Mouse (Mus musculus) kidney, adult 2 months (tissue): ENCODE results near the gene Cacna1c. TPM values are rescaled to one million over a fixed set of nuclear protein-coding genes. Genes with fewer than 3 reads are reported as not detected.

Source experiments
- DNase-seq: peaks from one replicate; pipeline ENCODE4 v3.0.0; 2021
- H3K27ac ChIP-seq: fragments of 200-500 bp; 2 replicates; pipeline ENCODE4 v1.5.1; 2012; ENCODE audit warnings: low read depth, low read length, control low read depth, inconsistent platforms; ENCODE audit not compliant: insufficient read depth
- H3K27me3 ChIP-seq: fragments of 200-500 bp; replicated peaks from 2 replicates; pipeline ENCODE4 v1.6.1; 2012; ENCODE audit warnings: mild to moderate bottlenecking, moderate library complexity, low read length, inconsistent platforms; ENCODE audit not compliant: control insufficient read depth, insufficient read depth
- H3K36me3 ChIP-seq: fragments of 200-500 bp; 2 replicates; pipeline ENCODE4 v1.6.1; 2012; ENCODE audit warnings: mild to moderate bottlenecking, moderate library complexity, low read length, inconsistent platforms; ENCODE audit not compliant: control insufficient read depth, insufficient read depth
- H3K4me1 ChIP-seq: fragments of 200-500 bp; 2 replicates; pipeline ENCODE4 v1.6.1; 2011; ENCODE audit warnings: low read length; ENCODE audit not compliant: control insufficient read depth, insufficient read depth
- H3K4me3 ChIP-seq: fragments of 200-500 bp; 2 replicates; pipeline ENCODE4 v1.5.1; 2011; ENCODE audit warnings: mild to moderate bottlenecking, low read depth, low read length, control low read depth; ENCODE audit not compliant: insufficient read depth
- CTCF ChIP-seq: fragments of 200-500 bp; conservative IDR thresholded peaks from 2 replicates; pipeline ENCODE4 v1.5.1; 2011; ENCODE audit warnings: low read depth, mild to moderate bottlenecking, control low read depth, low read length, moderate library complexity, mixed read lengths; ENCODE audit not compliant: insufficient read depth, insufficient read length
- POLR2A ChIP-seq: fragments of 200-500 bp; IDR thresholded peaks from one replicate; pipeline ENCODE4 v1.6.1; 2011; ENCODE audit warnings: low read depth, low read length, control low read depth
- WGBS: fragments of 180-500 bp; shearing (Covaris S2); methylation state at CpG from one replicate; pipeline ENCODE4 v1.1.7; 2018; 5-methylcytosine and 5-hydroxymethylcytosine counted together
- polyA plus RNA-seq: library from polyadenylated mRNA; depleted of rRNA; stranded (reverse); fragments of >200 nt; gene quantifications from 2 replicates; pipeline ENCODE4 v1.2.3, GENCODE M21; 2012

Gene Cacna1c
- polyA plus RNA-seq, 1 experiment = 0.99 TPM

DNA sequence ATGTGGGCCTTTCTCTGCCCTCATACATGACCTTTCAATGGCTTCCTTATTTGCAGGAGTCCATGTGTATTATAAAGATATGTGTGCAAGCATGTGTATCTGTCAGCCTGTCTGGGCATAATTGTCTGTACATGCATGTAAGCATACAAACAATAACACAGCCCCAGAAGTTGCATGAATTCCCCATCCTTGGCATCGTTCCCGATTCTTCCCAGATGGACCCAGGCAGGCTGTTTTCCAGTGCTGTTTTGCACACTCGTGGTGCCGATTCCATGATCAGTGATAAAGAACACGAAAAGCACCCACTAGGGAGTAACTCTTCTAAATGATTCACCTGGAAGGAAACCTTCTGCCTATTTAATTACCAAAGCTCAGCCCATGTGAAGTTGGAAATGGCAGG is 156.9 kb downstream of the Cacna1c start:
- Histone ChIP-seq H3K27me3 (no peaks in the 10 kb centered on the region), H3K4me1 (no peaks in the 10 kb centered on the region), H3K4me3 (no peak overlapping the region), H3K27ac (no peak overlapping the region), H3K36me3 (no peaks in the 10 kb centered on the region)
- 80% methylated on average over 5 of the region's 5 CpGs for WGBS
- TF ChIP-seq POLR2A (no peak), CTCF (no peak)
- DNase-seq = no peak

- Histone ChIP-seq H3K4me1 (no peaks in the 10 kb centered on the region), H3K36me3 (no peaks in the 10 kb centered on the region), H3K27ac (0 out of 2 replicates have a peak overlapping the region, but pooled peaks have one; percentile 49), H3K4me3 (no peak overlapping the region), H3K27me3 (no peaks in the 10 kb centered on the region)
- 52% methylated on average over 6 of the region's 6 CpGs for WGBS
- peak; percentile 53 for DNase-seq
- TF ChIP-seq POLR2A = no peak
- no peak for TF ChIP-seq CTCF
Observed at GRCm38 (mm10) chr6:119037815-119038214, 158.4 kb downstream of the Cacna1c start.

DNA sequence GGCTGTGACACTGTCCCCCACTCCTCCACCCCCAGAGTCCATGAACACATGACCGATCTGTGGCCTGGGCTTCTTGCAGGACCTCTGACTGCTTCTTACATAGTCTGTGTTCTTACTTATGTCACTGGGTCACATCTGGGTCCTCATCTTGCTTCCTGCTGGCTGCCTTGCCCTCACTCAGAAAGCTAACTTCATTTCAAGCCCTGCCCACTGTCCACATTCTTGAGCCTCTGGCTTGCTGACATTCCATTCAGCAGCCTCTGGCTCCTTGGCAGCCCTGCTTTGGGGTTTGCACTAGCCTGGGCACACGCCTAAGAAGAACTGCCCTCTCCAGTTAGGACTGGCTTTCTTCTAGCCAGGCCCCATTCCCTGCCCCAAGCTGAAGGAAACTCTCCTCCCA is 159.2 kb downstream of the Cacna1c start:
- no peaks in the 10 kb centered on the region for H3K4me1 ChIP-seq
- H3K27me3 ChIP-seq = no peaks in the 10 kb centered on the region
- no peak overlapping the region for H3K4me3 ChIP-seq
- DNase-seq = peak; percentile 43
- peak overlapping the region; percentile 49 for H3K27ac ChIP-seq
- no peak for TF ChIP-seq POLR2A
- TF ChIP-seq CTCF = no peak
- WGBS = 67% methylated on average over 2 of the region's 2 CpGs
- H3K36me3 ChIP-seq = no peaks in the 10 kb centered on the region

DNA sequence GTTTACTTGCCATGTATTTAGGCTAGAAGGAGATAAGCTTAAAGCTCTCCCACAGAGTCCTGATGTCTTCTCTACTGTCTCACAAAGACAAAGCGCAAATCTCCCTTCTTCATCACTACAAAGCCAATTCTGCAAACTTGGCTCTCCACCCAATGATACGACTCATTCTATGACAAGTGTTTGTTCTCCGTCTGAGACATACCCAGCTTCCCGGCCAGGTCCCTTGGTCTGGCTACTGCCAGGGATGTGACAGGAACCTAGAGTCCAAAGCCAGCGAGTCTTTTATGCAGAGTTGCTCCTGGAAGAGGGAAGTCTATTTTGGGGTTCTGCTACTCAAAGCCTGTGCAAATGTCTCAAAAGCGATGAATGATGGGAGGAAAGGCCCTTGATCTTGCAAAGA is 160.9 kb downstream of the Cacna1c start:
- Histone ChIP-seq H3K4me1 (no peaks in the 10 kb centered on the region), H3K36me3 (no peaks in the 10 kb centered on the region), H3K27ac (no peak overlapping the region), H3K27me3 (no peaks in the 10 kb centered on the region), H3K4me3 (no peak overlapping the region)
- TF ChIP-seq CTCF = no peak
- 82% methylated on average over 6 of the region's 6 CpGs for WGBS
- DNase-seq = no peak

- no peaks in the 10 kb centered on the region for H3K4me1 ChIP-seq
- 96% methylated on average over 2 of the region's 2 CpGs for WGBS
- TF ChIP-seq CTCF (no peak), POLR2A (no peak)
- H3K27me3 ChIP-seq = no peaks in the 10 kb centered on the region
- no peak for DNase-seq
- H3K27ac ChIP-seq = no peak overlapping the region
- no peak overlapping the region for H3K4me3 ChIP-seq
- no peaks in the 10 kb centered on the region for H3K36me3 ChIP-seq
Observed at GRCm38 (mm10) chr6:119034947-119035346, 161.3 kb downstream of the Cacna1c start.

DNA sequence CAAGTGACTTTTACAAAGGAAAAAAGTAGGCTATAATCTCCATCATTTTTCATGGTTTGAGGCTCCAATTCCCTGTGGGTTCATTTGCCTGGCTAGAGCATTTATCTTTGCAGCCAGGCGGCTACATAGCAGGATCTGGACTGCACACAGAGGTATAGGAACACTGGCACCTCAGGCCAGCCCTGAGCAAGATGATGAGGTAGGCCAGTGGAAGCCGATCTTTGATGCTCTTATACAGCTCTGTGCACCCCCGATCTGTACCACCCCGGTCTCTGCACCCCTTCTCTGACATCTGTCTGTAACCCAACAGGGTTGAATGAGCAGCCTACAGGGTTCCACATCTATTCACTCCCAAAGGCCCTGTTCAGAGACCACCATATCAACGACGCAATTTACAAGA is 168.3 kb downstream of the Cacna1c start:
- no peak for DNase-seq
- WGBS = 86% methylated on average over 6 of the region's 6 CpGs
- H3K27me3 ChIP-seq = no peaks in the 10 kb centered on the region
- no peak overlapping the region for H3K4me3 ChIP-seq
- no peak overlapping the region for H3K27ac ChIP-seq
- TF ChIP-seq CTCF (no peak), POLR2A (no peak)
- no peaks in the 10 kb centered on the region for H3K4me1 ChIP-seq
- no peaks in the 10 kb centered on the region for H3K36me3 ChIP-seq

DNA sequence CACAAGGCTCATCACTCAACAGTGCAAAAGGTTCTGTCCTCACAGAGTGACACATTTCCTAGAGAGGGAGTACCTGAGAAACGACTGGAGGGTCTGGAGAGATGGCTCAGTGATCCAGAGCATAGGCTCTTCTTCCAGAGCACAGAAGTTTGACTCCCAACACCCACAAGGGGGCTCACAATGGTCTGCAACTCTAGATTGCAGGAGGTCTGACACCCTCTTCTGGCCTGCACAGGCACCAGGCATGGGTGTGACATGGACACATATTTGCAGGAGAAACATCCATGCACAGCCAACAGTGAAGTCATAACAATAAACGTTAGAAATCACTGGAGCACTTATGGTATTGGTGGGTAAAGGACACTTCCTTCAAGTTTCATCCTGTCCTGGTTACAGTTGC is 173.4 kb downstream of the Cacna1c start:
- Histone ChIP-seq H3K27me3 (no peaks in the 10 kb centered on the region), H3K4me3 (no peak overlapping the region), H3K4me1 (no peaks in the 10 kb centered on the region), H3K36me3 (no peaks in the 10 kb centered on the region), H3K27ac (no peak overlapping the region)
- no peak for DNase-seq
- 56% methylated on average over 2 of the region's 2 CpGs for WGBS
- TF ChIP-seq CTCF (no peak), POLR2A (no peak)

GRCm38 (mm10) chr6:119021226-119021625 is 175.0 kb downstream of the Cacna1c start:
- H3K27me3 ChIP-seq = no peaks in the 10 kb centered on the region
- no peak overlapping the region for H3K4me3 ChIP-seq
- no peaks in the 10 kb centered on the region for H3K4me1 ChIP-seq
- no peak for DNase-seq
- no peaks in the 10 kb centered on the region for H3K36me3 ChIP-seq
- 66% methylated on average over 8 of the region's 8 CpGs for WGBS
- H3K27ac ChIP-seq = no peak overlapping the region
- TF ChIP-seq POLR2A = no peak
- TF ChIP-seq CTCF = no peak
